Mouse (Mus musculus) brain, embryonic 14.5 days (tissue): ENCODE data around the gene Il18bp.

Experiments used
- CTCF ChIP-seq: fragments of 200-500 bp; IDR thresholded peaks from 2 replicates; pipeline ENCODE4 v1.5.1; 2012; ENCODE audit warnings: inconsistent platforms, mild to moderate bottlenecking, moderate library complexity, borderline replicate concordance; ENCODE audit not compliant: insufficient read depth, insufficient read length; ENCODE audit errors: extremely low read depth
- POLR2A ChIP-seq: fragments of 200-500 bp; IDR thresholded peaks from 2 replicates; pipeline ENCODE4 v1.6.1; 2012; ENCODE audit warnings: mild to moderate bottlenecking, inconsistent platforms, borderline replicate concordance; ENCODE audit not compliant: poor library complexity, insufficient read depth, insufficient read length, severe bottlenecking; ENCODE audit errors: extremely low read depth

DNA sequence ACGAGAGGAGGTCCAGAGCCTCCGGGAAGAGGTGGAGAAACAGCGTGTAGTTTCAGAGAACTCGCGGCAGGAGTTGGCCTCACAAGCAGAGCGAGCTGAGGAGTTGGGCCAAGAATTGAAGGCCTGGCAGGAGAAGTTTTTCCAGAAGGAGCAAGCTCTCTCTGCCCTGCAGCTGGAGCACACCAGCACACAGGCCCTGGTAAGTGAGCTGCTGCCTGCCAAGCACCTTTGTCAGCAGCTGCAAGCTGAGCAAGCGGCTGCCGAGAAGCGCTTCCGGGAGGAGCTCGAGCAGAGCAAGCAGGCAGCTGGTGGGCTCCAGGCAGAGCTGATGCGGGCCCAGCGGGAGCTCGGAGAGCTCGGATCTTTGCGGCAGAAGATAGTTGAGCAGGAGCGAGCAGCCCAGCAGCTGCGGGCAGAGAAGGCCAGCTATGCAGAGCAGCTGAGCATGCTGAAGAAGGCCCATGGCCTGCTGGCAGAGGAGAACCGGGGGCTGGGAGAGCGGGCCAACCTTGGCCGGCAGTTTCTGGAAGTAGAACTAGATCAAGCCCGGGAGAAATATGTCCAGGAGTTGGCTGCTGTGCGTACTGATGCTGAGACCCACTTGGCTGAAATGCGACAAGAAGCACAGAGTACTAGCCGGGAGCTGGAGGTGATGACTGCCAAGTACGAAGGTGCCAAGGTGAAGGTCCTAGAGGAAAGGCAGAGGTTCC, 17.4 kb downstream of the Il18bp start:
- no peak for TF ChIP-seq CTCF
- TF ChIP-seq POLR2A: no peak
